Mouse (Mus musculus): ENCODE results near the gene Srpk3.

Gene Srpk3

GRCm38 (mm10) chrX:73815072-73815471 is 40.9 kb downstream of the Srpk3 start:
- DNase-seq, result peak; percentile 54

GRCm38 (mm10) chrX:73816596-73817314 is 42.5 kb downstream of the Srpk3 start:
- DNase-seq, result no peak

GRCm38 (mm10) chrX:73823747-73824146 is 49.5 kb downstream of the Srpk3 start:
- peak; percentile 4 for DNase-seq

- peak; percentile 83 for DNase-seq
Measured at GRCm38 (mm10) chrX:73824185-73825151, 50.3 kb downstream of the Srpk3 start, which contains the start of gene Pdzd4. Gene Pdzd4, minus strand, starts transcription at chrX:73824969.
